Mouse (Mus musculus): ENCODE measurements around the gene Prr14l. TPM values are rescaled to one million over a fixed set of nuclear protein-coding genes. Genes with fewer than 3 reads are reported as not detected.
"Not testable (repeated sequence)": the region's sequence is repeated elsewhere in the genome, so short reads cannot be mapped to it uniquely, and the experiment has no call there.

Prr14l gene
- total RNA-seq, 2 experiments from 2014 or later: 4.3 to 6.2 TPM

GRCm38 (mm10) chr5:32742149-32742548, 111.9 kb downstream of the Prr14l start:
- no peak for DNase-seq
- intact Hi-C loops (cut with DNase I): no loop called here
- TF ChIP-seq CTCF (IDR thresholded peaks at IDR 0.05): peak; percentile 6; the same call in 1 of the 2 replicates
- H3K27ac ChIP-seq: no peak overlapping the region
- H3K4me3 ChIP-seq: no peak overlapping the region

GRCm38 (mm10) chr5:32741377-32741776, 112.7 kb downstream of the Prr14l start:
- H3K4me3 ChIP-seq; H3K27ac ChIP-seq; intact Hi-C loops (cut with DNase I); DNase-seq: not testable (repeated sequence)

- H3K27ac ChIP-seq; DNase-seq; intact Hi-C loops (cut with DNase I); H3K4me3 ChIP-seq: not testable (repeated sequence)
Observed at GRCm38 (mm10) chr5:32740850-32741249, 113.2 kb downstream of the Prr14l start.

DNA sequence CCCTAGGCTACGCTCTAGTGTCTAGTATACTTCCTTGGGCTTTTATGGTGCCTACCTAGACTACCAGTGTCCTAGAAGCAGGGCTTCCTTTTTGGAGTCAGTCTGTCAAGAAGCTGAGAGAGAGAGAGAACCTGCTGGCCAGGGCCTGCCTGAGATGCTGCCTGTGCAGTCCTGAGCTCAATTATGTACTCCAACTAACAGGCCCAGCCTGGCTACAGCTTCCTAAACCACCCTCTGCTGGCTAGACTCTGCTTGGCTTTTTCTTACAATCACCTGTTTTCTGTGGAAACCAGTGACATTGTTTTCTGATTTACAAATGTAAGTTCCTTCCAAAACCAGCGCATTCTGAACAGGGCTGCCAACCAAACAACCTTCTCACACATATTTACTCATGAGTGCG, 113.9 kb downstream of the Prr14l start:
- no peak for DNase-seq
- no peak overlapping the region for H3K4me3 ChIP-seq
- TF ChIP-seq CTCF (IDR thresholded peaks at IDR 0.05): no peak
- intact Hi-C loops (cut with DNase I): no loop called here
- H3K27ac ChIP-seq: no peak overlapping the region

Other genes starting within 250 kb of the Prr14l start
- gene Yes1, start 243.1 kb downstream of the Prr14l start, total RNA-seq (2021): 1 to 10 TPM; 9.1 to 9.8 TPM
- 10 to 100 TPM; 10.5 to 15.8 TPM for gene Pisd, start 68.6 kb downstream of the Prr14l start, total RNA-seq (2021)
- gene Gm20671, start 27.1 kb downstream of the Prr14l start, total RNA-seq (2021): not detected
- gene Depdc5, start 9.4 kb upstream of the Prr14l start, total RNA-seq (2021): 10 to 100 TPM; 13.3 to 15.6 TPM
- 10 to 100 TPM; 39.5 to 59.5 TPM for gene Ywhah, start 164.6 kb upstream of the Prr14l start, total RNA-seq (2021)
- not detected for gene Slc5a1, start 250.0 kb upstream of the Prr14l start, total RNA-seq (2021)